Mouse (Mus musculus) neural tube, embryonic 10.5 days (tissue): ENCODE data around the gene Olfr1412.

ENCODE experiments used
- DNase-seq: peaks from one replicate; pipeline ENCODE4 v3.0.0-alpha.2; 2017; ENCODE audit warnings: low spot score; ENCODE audit errors: extremely low spot score

Olfr1412 gene

GRCm38 (mm10) chr1:92637501-92638172 is 52.1 kb downstream of the Olfr1412 start:
- no peak for DNase-seq

DNA sequence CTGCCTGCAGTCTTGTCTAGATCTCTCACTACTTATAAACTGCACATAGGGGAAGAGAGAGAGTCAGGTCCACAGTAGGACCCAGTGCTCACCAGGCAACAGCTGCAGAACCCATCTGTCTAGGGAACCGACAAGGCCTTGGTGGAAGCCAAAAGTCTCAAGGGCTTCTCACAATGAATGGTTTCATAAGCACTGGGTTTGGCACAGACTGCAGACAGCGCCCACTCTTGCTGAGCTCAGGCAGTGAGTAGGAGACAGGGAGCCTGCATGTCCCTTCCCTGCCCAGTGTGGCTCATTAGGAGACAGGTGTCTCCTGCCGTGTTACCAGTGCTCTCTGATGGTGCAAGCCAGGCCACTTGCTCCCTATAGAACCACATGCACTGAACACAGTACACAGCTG is 52.6 kb downstream of the Olfr1412 start:
- no peak for DNase-seq

DNA sequence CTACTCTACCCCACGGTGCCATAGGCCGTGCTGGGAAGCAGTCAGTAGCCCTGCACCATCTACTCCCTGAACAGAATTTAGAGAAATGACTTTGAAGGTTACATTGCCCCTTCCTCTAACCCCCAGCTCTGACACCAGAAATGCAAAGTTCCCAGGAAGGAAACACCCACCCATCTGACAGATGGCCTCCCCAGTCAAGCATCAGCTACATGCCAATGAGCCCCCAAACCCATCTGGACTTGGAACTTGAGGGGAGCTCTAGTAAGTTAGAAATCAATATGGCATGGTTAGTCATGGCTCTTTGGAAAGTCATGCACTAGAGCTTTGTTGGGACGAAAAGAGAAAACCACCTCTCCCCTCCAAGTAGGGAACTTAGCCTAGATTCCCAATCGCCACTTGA is 53.2 kb downstream of the Olfr1412 start:
- no peak for DNase-seq

GRCm38 (mm10) chr1:92640393-92640792 is 54.8 kb downstream of the Olfr1412 start:
- no peak for DNase-seq
